Mouse (Mus musculus) neural tube, embryonic 15.5 days (tissue): ENCODE results near the gene Enox1. TPM values are rescaled to one million over a fixed set of nuclear protein-coding genes. Genes with fewer than 3 reads are reported as not detected.
A peak's percentile ranks its signal among the peaks of the same experiment; 100 is the strongest.

ENCODE experiments used
- ATAC-seq: fragments of 200-750 bp; cut with Nextera tagmentation; 2 replicates; pipeline ENCODE4 v1.8.0; 2017; ENCODE audit warnings: mild to moderate bottlenecking, moderate TSS enrichment, moderate library complexity; ENCODE audit not compliant: low FRiP score
- H3K27ac ChIP-seq: fragments of 300-500 bp; sonication (generic); replicated peaks from 2 replicates; pipeline ENCODE4 v1.5.1; 2015; ENCODE audit warnings: mild to moderate bottlenecking, inconsistent platforms
- H3K27me3 ChIP-seq: fragments of 300-500 bp; sonication (generic); replicated peaks from 2 replicates; pipeline ENCODE4 v1.6.1; 2015; ENCODE audit warnings: inconsistent platforms
- H3K36me3 ChIP-seq: fragments of 300-500 bp; sonication (generic); 2 replicates; pipeline ENCODE4 v1.6.1; 2015; ENCODE audit warnings: inconsistent platforms
- H3K4me1 ChIP-seq: fragments of 300-500 bp; sonication (generic); 2 replicates; pipeline ENCODE4 v1.6.1; 2015; ENCODE audit warnings: inconsistent platforms
- H3K4me2 ChIP-seq: fragments of 300-500 bp; sonication (generic); 2 replicates; pipeline ENCODE4 v1.6.1; 2015; ENCODE audit warnings: inconsistent platforms, mild to moderate bottlenecking, moderate library complexity
- H3K4me3 ChIP-seq: fragments of 300-500 bp; sonication (generic); replicated peaks from 2 replicates; pipeline ENCODE4 v1.5.1; 2015; ENCODE audit warnings: mild to moderate bottlenecking, inconsistent platforms
- H3K9ac ChIP-seq: fragments of 300-500 bp; sonication (generic); replicated peaks from 2 replicates; pipeline ENCODE4 v1.6.1; 2015; ENCODE audit warnings: mild to moderate bottlenecking, inconsistent platforms
- H3K9me3 ChIP-seq: fragments of 300-500 bp; sonication (generic); replicated peaks from 2 replicates; pipeline ENCODE4 v1.6.1; 2016; ENCODE audit warnings: inconsistent platforms
- WGBS: fragments of 180-500 bp; shearing (Covaris S2); methylation state at CpG from one replicate; pipeline ENCODE4 v1.1.7; 2015; ENCODE audit warnings: mixed read lengths; 5-methylcytosine and 5-hydroxymethylcytosine counted together
- polyA plus RNA-seq: library from polyadenylated mRNA; unstranded; fragments of >200 nt; fragmentation: Nextera tagmentation; extraction: Ambion mirVana; gene quantifications from 2 replicates; pipeline ENCODE4 v1.2.1, GENCODE M21; 2015

Gene Enox1
- polyA plus RNA-seq, 1 experiment from 2014 or later = 45.0 TPM

DNA sequence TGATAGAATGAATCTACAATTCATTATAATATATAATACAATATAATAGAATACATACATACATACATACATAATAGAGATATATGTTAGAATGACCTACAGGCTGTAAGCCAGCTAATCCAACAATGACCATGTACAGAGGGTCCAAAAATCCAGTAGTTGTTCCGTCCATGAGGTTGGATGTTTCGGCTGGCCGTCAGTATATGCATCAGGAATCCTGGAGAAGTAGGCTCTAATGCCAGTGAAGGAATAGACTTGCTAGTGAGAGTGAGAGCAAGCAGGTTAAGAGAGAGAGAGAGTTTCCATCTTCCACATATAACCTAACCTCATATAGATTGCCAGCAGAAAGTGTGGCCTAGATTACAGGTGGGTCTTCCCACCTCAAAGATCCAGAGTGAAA is 402.3 kb downstream of the Enox1 start:
- H3K27me3 ChIP-seq = no peaks in the 10 kb centered on the region
- no peaks in the 10 kb centered on the region for H3K36me3 ChIP-seq
- no peaks in the 10 kb centered on the region for H3K4me1 ChIP-seq
- no peaks in the 10 kb centered on the region for H3K9me3 ChIP-seq
- H3K27ac ChIP-seq = no peak overlapping the region
- no peak overlapping the region for H3K9ac ChIP-seq
- ATAC-seq = no peak
- no peak overlapping the region for H3K4me3 ChIP-seq
- WGBS = 91% methylated on average over 3 of the region's 3 CpGs
- no peak overlapping the region for H3K4me2 ChIP-seq

GRCm38 (mm10) chr14:77559792-77560191 is 403.2 kb downstream of the Enox1 start:
- Histone ChIP-seq H3K4me2 (no peak overlapping the region), H3K36me3 (no peaks in the 10 kb centered on the region), H3K27ac (no peak overlapping the region), H3K27me3 (no peaks in the 10 kb centered on the region), H3K4me1 (no peaks in the 10 kb centered on the region), H3K9ac (no peak overlapping the region), H3K9me3 (no peaks in the 10 kb centered on the region), H3K4me3 (no peak overlapping the region)
- ATAC-seq = no peak
- WGBS = 69% methylated on average over 5 of the region's 5 CpGs

- no peak overlapping the region for H3K9ac ChIP-seq
- no peak overlapping the region for H3K4me3 ChIP-seq
- H3K9me3 ChIP-seq = no peaks in the 10 kb centered on the region
- no peaks in the 10 kb centered on the region for H3K4me1 ChIP-seq
- no peak for ATAC-seq
- H3K27ac ChIP-seq = no peak overlapping the region
- H3K27me3 ChIP-seq = no peaks in the 10 kb centered on the region
- WGBS = 81% methylated on average over 6 of the region's 6 CpGs
- no peak overlapping the region for H3K4me2 ChIP-seq
- H3K36me3 ChIP-seq = no peaks in the 10 kb centered on the region
Observed at GRCm38 (mm10) chr14:77561808-77562583, 405.4 kb downstream of the Enox1 start.

GRCm38 (mm10) chr14:77563922-77564321 is 407.4 kb downstream of the Enox1 start:
- 52% methylated on average over 5 of the region's 5 CpGs for WGBS
- no peak overlapping the region for H3K4me2 ChIP-seq
- no peaks in the 10 kb centered on the region for H3K4me1 ChIP-seq

DNA sequence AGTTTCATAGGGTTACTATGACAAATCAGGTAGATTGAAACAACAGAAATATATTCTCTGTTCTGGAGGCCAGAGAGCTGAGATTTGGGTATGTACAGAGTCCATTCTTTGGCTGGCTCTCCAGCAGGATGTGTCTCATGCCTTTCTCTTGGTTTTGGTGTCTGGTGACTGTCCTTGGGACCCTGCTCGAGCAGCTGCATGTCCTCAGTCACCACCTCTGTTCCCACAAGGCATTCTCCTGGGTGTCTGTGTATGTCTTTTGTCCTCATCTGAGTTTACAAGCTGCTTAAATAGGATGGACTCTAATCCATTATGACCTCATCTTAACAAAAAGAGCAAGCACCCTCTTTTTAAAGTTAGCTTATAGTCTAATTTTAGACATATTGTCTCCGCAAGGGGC is 410.6 kb downstream of the Enox1 start:
- no peaks in the 10 kb centered on the region for H3K36me3 ChIP-seq
- no peaks in the 10 kb centered on the region for H3K4me1 ChIP-seq
- H3K27me3 ChIP-seq = no peaks in the 10 kb centered on the region
- H3K27ac ChIP-seq = no peak overlapping the region
- H3K9me3 ChIP-seq = no peaks in the 10 kb centered on the region
- no peak overlapping the region for H3K4me3 ChIP-seq
- H3K4me2 ChIP-seq = no peak overlapping the region
- 74% methylated on average over 2 of the region's 2 CpGs for WGBS
- ATAC-seq = no peak
- H3K9ac ChIP-seq = no peak overlapping the region

More at GRCm38 (mm10) chr14:77563922-77564321, 407.4 kb downstream of the Enox1 start:
- Histone ChIP-seq H3K4me3 (no peak overlapping the region), H3K36me3 (no peaks in the 10 kb centered on the region), H3K27me3 (no peaks in the 10 kb centered on the region), H3K9ac (no peak overlapping the region), H3K27ac (no peak overlapping the region), H3K9me3 (no peaks in the 10 kb centered on the region)
- no peak for ATAC-seq

GRCm38 (mm10) chr14:77574436-77574835 is 417.9 kb downstream of the Enox1 start:
- H3K9ac ChIP-seq = no peak overlapping the region
- H3K4me3 ChIP-seq = no peak overlapping the region
- H3K27me3 ChIP-seq = no peaks in the 10 kb centered on the region
- H3K36me3 ChIP-seq = no peaks in the 10 kb centered on the region
- H3K9me3 ChIP-seq = no peaks in the 10 kb centered on the region
- 36% methylated on average over 3 of the region's 3 CpGs for WGBS
- peak overlapping the region; percentile 37; the same call in 1 of the 2 replicates for H3K27ac ChIP-seq
- ATAC-seq = no peak
- no peak overlapping the region for H3K4me2 ChIP-seq
- peaks cover 22% of the 10 kb centered on the region for H3K4me1 ChIP-seq

GRCm38 (mm10) chr14:77576411-77576810 is 419.8 kb downstream of the Enox1 start:
- Histone ChIP-seq H3K4me2 (no peak overlapping the region), H3K9me3 (no peaks in the 10 kb centered on the region), H3K36me3 (no peaks in the 10 kb centered on the region), H3K4me1 (peaks cover 22% of the 10 kb centered on the region), H3K27ac (no peak overlapping the region), H3K4me3 (no peak overlapping the region), H3K9ac (no peak overlapping the region), H3K27me3 (no peaks in the 10 kb centered on the region)
- ATAC-seq = no peak
- 67% methylated on average over 5 of the region's 5 CpGs for WGBS

- no peak overlapping the region for H3K4me3 ChIP-seq
- no peak overlapping the region for H3K9ac ChIP-seq
- H3K27me3 ChIP-seq = no peaks in the 10 kb centered on the region
- no peak for ATAC-seq
- H3K27ac ChIP-seq = no peak overlapping the region
- 83% methylated on average over 18 of the region's 18 CpGs for WGBS
- no peaks in the 10 kb centered on the region for H3K36me3 ChIP-seq
- H3K9me3 ChIP-seq = no peaks in the 10 kb centered on the region
- H3K4me1 ChIP-seq = peaks cover 22% of the 10 kb centered on the region
- no peak overlapping the region for H3K4me2 ChIP-seq
Observed at GRCm38 (mm10) chr14:77577481-77578251, 421.1 kb downstream of the Enox1 start.

DNA sequence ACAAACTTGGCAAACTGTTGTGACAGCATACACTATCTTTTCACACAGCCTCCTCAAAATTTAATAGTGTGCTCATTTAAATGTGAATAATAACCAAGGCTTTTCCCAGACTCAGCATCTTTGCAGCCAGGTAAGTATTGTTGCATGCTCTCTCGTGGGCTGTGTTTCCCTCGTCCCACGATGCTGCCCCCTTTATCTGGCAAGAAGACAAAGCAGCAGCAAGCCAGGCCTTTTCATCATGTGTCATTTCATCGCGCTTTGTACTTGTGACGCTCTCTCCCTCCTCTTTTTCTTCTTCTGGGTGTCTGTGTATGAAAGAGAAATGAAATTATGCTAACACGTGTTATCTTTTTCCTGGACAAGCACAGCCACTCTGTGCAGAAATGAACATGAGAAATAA is 421.8 kb downstream of the Enox1 start:
- Histone ChIP-seq H3K36me3 (no peaks in the 10 kb centered on the region), H3K27ac (0 out of 2 replicates have a peak overlapping the region, but pooled peaks have one; percentile 9), H3K9ac (no peak overlapping the region), H3K4me2 (no peak overlapping the region), H3K9me3 (no peaks in the 10 kb centered on the region), H3K4me1 (peaks cover 22% of the 10 kb centered on the region), H3K4me3 (no peak overlapping the region), H3K27me3 (no peaks in the 10 kb centered on the region)
- ATAC-seq = no peak
- 59% methylated on average over 7 of the region's 7 CpGs for WGBS

DNA sequence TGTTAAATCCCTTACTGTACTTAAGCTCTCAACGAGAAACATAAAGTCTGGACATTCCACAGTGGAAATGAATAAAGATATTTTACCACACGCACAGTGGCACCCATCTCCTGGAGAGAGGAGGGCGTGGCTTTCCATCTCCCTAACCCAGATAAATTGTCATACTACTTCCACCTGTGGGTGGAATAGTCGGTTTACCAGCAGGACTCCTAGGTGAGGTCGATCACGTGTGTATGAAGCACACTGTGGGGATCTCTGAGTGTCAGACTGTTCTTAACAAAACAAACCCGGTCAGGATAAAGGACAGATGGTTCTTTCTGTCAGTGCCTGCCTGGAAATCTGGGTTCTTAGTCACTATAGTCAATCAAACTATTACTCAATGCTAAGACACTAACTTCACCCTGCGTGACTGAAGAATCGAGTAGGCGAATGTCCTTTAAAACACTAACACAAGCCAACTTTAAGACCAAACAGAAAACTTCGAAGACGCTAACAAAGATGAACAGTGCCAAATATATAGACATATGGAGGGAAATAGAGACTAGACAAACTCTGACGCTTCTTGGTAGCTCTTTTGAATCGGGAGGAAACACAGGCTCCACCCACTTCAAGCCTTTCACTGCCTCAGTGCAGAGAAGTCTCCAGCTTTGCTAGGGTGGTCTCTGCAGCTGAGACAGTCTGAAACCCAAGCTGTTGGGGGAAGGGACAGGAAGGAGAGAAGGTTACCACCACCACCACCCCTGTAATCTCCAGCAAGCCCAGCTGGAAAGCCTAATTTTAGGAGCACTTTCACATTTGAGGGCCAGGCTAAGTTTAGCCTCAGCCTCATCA is 423.8 kb downstream of the Enox1 start:
- Histone ChIP-seq H3K4me2 (no peak overlapping the region), H3K4me3 (no peak overlapping the region), H3K27ac (no peak overlapping the region), H3K36me3 (no peaks in the 10 kb centered on the region), H3K27me3 (no peaks in the 10 kb centered on the region), H3K9me3 (no peaks in the 10 kb centered on the region), H3K4me1 (peaks cover 29% of the 10 kb centered on the region), H3K9ac (no peak overlapping the region)
- no peak for ATAC-seq
- 73% methylated on average over 14 of the region's 14 CpGs for WGBS

DNA sequence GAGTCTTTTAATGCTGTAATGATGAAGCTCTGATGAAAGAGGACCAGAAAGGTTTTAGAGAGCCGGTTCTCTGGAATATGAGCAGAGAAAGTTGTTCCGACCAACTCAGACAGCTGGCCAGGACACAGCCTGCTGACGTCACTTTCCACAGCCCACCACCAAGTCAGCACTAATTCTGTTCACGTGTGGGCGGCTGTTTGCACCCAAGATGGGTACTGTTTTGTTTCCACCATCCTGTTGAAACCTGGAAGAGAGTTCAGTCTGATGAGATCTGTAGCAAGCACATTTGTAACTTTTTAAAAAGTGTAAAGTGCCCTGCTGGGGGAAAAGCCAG is 424.3 kb downstream of the Enox1 start:
- ATAC-seq = no peak
- Histone ChIP-seq H3K4me3 (no peak overlapping the region), H3K36me3 (no peaks in the 10 kb centered on the region), H3K4me2 (no peak overlapping the region), H3K4me1 (peaks cover 30% of the 10 kb centered on the region), H3K27ac (no peak overlapping the region), H3K9me3 (no peaks in the 10 kb centered on the region), H3K27me3 (no peaks in the 10 kb centered on the region), H3K9ac (no peak overlapping the region)
- WGBS = 62% methylated on average over 5 of the region's 5 CpGs
